ENCODE assay signal across 8 mouse cellular contexts in genomic region chr2:130274149-130274861, GRCm38 (mm10). TPM values are rescaled to one million over a fixed set of nuclear protein-coding genes. Genes with fewer than 3 reads are reported as not detected.
A peak's percentile ranks its signal among the peaks of the same experiment; 100 is the strongest.
DNase-seq lines count a peak whose midpoint lies in the region; ATAC-seq and TF ChIP-seq lines count a peak whose summit lies in the region.

TSS of gene Nop56 (plus strand) at chr2:130274430.

- no peaks in the 10 kb centered on the region for H3K27me3 ChIP-seq in megakaryocyte, embryonic 14.5 days (replicated peaks)

- no peaks in the 10 kb centered on the region for H3K9me3 ChIP-seq in megakaryocyte, embryonic 14.5 days

- peak; percentile 91 for ATAC-seq in activated CD4-positive, CD25-positive, alpha-beta regulatory T cell, adult 4 months

- H3K4me1 ChIP-seq in cortical plate, adult 2 months (ENCODE audit: control insufficient read depth, insufficient read depth, low read length), result peaks cover 3% of the 10 kb centered on the region; the same call in 1 of the 2 replicates
- H3K4me1 ChIP-seq in megakaryocyte, embryonic 14.5 days, result peaks cover 38% of the 10 kb centered on the region

- peak; percentile 99 for TF ChIP-seq POLR2A in cortical plate, adult 2 months (IDR thresholded peaks at IDR 0.05; ENCODE audit: extremely low read depth, insufficient read depth, low read length)

- H3K4me3 ChIP-seq in cortical plate, adult 2 months (ENCODE audit: insufficient read depth, low read length), result peak within 1 kb of the TSS; percentile 76
- peak within 1 kb of the TSS; percentile 94 for H3K4me3 ChIP-seq in megakaryocyte, embryonic 14.5 days (replicated peaks)

- no peak for TF ChIP-seq CTCF in cortical plate, adult 2 months (IDR thresholded peaks at IDR 0.05; ENCODE audit: extremely low read depth, insufficient read depth, low read length)

- H3K27ac ChIP-seq in cortical plate, adult 2 months (ENCODE audit: insufficient read depth, low read length), result peak within 1 kb of the TSS; percentile 63

- DNase-seq in gastrocnemius, adult 8-10 months (ENCODE audit: low spot score in 2 of 2), result peak; percentile 98 to 99
- DNase-seq in hindlimb bud, embryonic 11.5 days (ENCODE audit: extremely low spot score, low read depth, low spot score), result peak; percentile 96
- DNase-seq in left cerebral cortex, adult 8-10 months (ENCODE audit: low spot score in 2 of 2), result peak; percentile 97 to 100
- DNase-seq in right cerebral cortex, postnatal 10 days (ENCODE audit: low spot score in 2 of 2), result peak; percentile 99 to 100
- peak; percentile 98 for DNase-seq in urinary bladder, postnatal 25 days (ENCODE audit: low spot score)

- H3K36me3 ChIP-seq in megakaryocyte, embryonic 14.5 days (replicated peaks; ENCODE audit: low read length), result peaks cover 37% of the 10 kb centered on the region

RNA-seq across cellular contexts. Expression of gene Nop56, which starts in this region (rescaled TPM):
- 100 to 1,000 TPM; 293 to 306 TPM for polyA plus RNA-seq in activated CD4-positive, CD25-positive, alpha-beta regulatory T cell, adult 4 months (2017; shearing (Covaris generic))
- 144 and 146 TPM in 2 replicates for polyA plus RNA-seq in cortical plate, adult 2 months (2012; rRNA removed)
- 10 to 100 TPM; 28.5 to 45.1 (median 31.8) TPM for total RNA-seq in gastrocnemius, adult 8-10 months (2022)
- total RNA-seq in left cerebral cortex, adult 8-10 months (2022), result 100 to 1,000 TPM; 110 to 128 (median 116) TPM
- polyA plus RNA-seq in megakaryocyte, embryonic 14.5 days (2012; ENCODE audit: insufficient read depth, low replicate concordance), result 6.3 and 81.0 TPM in 2 replicates

Comparison
In these comparisons a context has a peak if more than half of its experiments do, and no peak if none do; other contexts are left out.
1. Peak in every context shown above with its lines: DNase-seq, ATAC-seq, H3K4me3 ChIP-seq and H3K27ac ChIP-seq.